Mouse (Mus musculus) forebrain, embryonic 11.5 days (tissue): ENCODE results near the gene Srek1ip1. TPM values are rescaled to one million over a fixed set of nuclear protein-coding genes. Genes with fewer than 3 reads are reported as not detected.

Source experiments
- ATAC-seq: fragments of 200-750 bp; cut with Nextera tagmentation; replicated peaks from 2 replicates; pipeline ENCODE4 v1.8.0; 2017; ENCODE audit warnings: moderate TSS enrichment; ENCODE audit not compliant: low FRiP score
- DNase-seq: peaks from one replicate; pipeline ENCODE4 v3.0.0-alpha.2; 2017; ENCODE audit warnings: low spot score
- H3K27ac ChIP-seq: fragments of 300-500 bp; sonication (generic); 2 replicates; pipeline ENCODE4 v1.5.1; 2014; ENCODE audit warnings: low read depth, low read length
- H3K27me3 ChIP-seq: fragments of 300-500 bp; sonication (generic); 2 replicates; pipeline ENCODE4 v1.6.1; 2014; ENCODE audit warnings: mild to moderate bottlenecking, low read length, mixed read lengths; ENCODE audit not compliant: control insufficient read depth, insufficient read depth
- H3K36me3 ChIP-seq: fragments of 300-500 bp; sonication (generic); 2 replicates; pipeline ENCODE4 v1.6.1; 2014; ENCODE audit warnings: mild to moderate bottlenecking, low read length, moderate library complexity, mixed read lengths; ENCODE audit not compliant: control insufficient read depth, insufficient read depth
- H3K4me1 ChIP-seq: fragments of 300-500 bp; sonication (generic); replicated peaks from 2 replicates; pipeline ENCODE4 v1.6.1; 2014; ENCODE audit warnings: low read length, mixed read lengths; ENCODE audit not compliant: control insufficient read depth, insufficient read depth
- H3K4me2 ChIP-seq: fragments of 300-500 bp; sonication (generic); 2 replicates; pipeline ENCODE4 v1.6.1; 2014; ENCODE audit warnings: low read depth, mild to moderate bottlenecking, low read length, moderate library complexity, mixed read lengths; ENCODE audit not compliant: severe bottlenecking
- H3K4me3 ChIP-seq: fragments of 300-500 bp; sonication (generic); 2 replicates; pipeline ENCODE4 v1.5.1; 2014; ENCODE audit warnings: low read depth, low read length
- H3K9ac ChIP-seq: fragments of 300-500 bp; sonication (generic); 2 replicates; pipeline ENCODE4 v1.6.1; 2014; ENCODE audit warnings: low read length
- H3K9me3 ChIP-seq: fragments of 300-500 bp; sonication (generic); 2 replicates; pipeline ENCODE4 v1.6.1; 2016; ENCODE audit warnings: low read length, mixed read lengths; ENCODE audit not compliant: control insufficient read depth
- WGBS: fragments of 180-500 bp; shearing (Covaris S2); extraction: QIAGEN DNeasy Blood & Tissue Kit; methylation state at CpG from one replicate; pipeline ENCODE4 v1.1.7; 2014; 5-methylcytosine and 5-hydroxymethylcytosine counted together
- polyA plus RNA-seq: library from polyadenylated mRNA; unstranded; fragments of >200 nt; fragmentation: Nextera tagmentation; extraction: Ambion mirVana; gene quantifications from 2 replicates; pipeline ENCODE4 v1.2.1, GENCODE M21; 2014

Srek1ip1 gene
- polyA plus RNA-seq, 1 experiment from 2014 or later, result 20.3 TPM

DNA sequence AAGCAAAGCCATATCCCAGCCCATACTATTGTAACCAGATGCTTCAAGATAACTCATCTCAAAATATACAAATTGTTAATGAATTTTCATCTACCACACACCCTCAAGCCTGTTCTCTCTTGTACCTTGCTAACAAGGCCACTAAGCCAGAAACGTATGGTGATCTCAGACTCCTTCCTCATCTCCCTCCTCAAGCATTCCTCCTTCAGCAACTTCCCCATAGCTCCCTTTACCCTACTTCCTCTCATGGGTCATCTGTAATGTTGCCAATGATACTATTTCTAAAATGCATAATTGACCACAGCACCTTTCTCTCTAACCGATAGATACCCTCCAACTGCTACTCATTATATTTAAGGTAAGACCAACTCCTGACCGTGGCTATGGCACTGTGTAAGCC, 2.1 kb downstream of the Srek1ip1 start:
- no peaks in the 10 kb centered on the region for H3K4me1 ChIP-seq
- H3K4me3 ChIP-seq, result no peak overlapping the region
- no peak overlapping the region for H3K4me2 ChIP-seq
- no peaks in the 10 kb centered on the region for H3K36me3 ChIP-seq
- DNase-seq, result no peak
- no peak overlapping the region for H3K27ac ChIP-seq
- H3K9ac ChIP-seq, result no peak overlapping the region
- no peaks in the 10 kb centered on the region for H3K9me3 ChIP-seq
- ATAC-seq, result no peak
- WGBS, result 91% methylated on average over 3 of the region's 3 CpGs
- H3K27me3 ChIP-seq, result no peaks in the 10 kb centered on the region

GRCm38 (mm10) chr13:104799067-104799466, 6.8 kb downstream of the Srek1ip1 start:
- H3K36me3 ChIP-seq, result no peaks in the 10 kb centered on the region
- ATAC-seq, result no peak
- no peaks in the 10 kb centered on the region for H3K27me3 ChIP-seq
- 94% methylated on average over 8 of the region's 8 CpGs for WGBS
- H3K4me2 ChIP-seq, result no peak overlapping the region
- H3K4me1 ChIP-seq, result no peaks in the 10 kb centered on the region
- no peaks in the 10 kb centered on the region for H3K9me3 ChIP-seq
- H3K27ac ChIP-seq, result no peak overlapping the region
- no peak for DNase-seq
- H3K9ac ChIP-seq, result no peak overlapping the region
- H3K4me3 ChIP-seq, result no peak overlapping the region

DNA sequence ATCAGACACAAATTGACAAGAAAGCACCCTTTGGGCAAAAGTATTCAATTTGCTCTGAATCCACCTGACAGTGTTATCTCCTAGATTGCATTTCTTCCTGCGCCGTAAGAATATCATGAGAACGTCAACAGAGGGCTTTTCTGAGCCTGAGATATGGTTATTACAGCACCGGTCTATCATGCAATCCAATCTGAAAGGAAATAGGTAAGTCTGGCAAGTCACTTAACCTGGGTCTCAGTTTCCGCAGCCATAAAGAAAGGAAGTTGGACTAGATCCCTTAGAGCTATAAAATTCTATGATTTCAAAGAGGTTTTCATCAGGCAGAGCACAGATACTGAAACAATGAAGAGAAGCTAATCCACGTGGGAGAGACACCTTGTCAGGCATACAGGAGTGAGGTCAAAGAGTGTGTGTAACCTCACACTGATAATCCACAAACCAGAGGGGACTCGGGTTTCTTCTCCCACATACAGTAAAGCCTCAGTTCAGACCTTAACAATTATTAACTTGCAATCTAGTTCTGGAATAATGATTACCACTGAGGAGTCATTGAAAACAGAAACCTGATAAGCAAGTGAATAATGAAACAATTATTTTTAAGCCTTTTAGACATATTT, 7.4 kb downstream of the Srek1ip1 start:
- no peaks in the 10 kb centered on the region for H3K9me3 ChIP-seq
- no peak overlapping the region for H3K4me2 ChIP-seq
- DNase-seq, result no peak
- no peak overlapping the region for H3K9ac ChIP-seq
- no peak for ATAC-seq
- no peaks in the 10 kb centered on the region for H3K4me1 ChIP-seq
- 90% methylated on average over 7 of the region's 7 CpGs for WGBS
- no peaks in the 10 kb centered on the region for H3K36me3 ChIP-seq
- no peak overlapping the region for H3K27ac ChIP-seq
- H3K27me3 ChIP-seq, result no peaks in the 10 kb centered on the region
- H3K4me3 ChIP-seq, result no peak overlapping the region

DNA sequence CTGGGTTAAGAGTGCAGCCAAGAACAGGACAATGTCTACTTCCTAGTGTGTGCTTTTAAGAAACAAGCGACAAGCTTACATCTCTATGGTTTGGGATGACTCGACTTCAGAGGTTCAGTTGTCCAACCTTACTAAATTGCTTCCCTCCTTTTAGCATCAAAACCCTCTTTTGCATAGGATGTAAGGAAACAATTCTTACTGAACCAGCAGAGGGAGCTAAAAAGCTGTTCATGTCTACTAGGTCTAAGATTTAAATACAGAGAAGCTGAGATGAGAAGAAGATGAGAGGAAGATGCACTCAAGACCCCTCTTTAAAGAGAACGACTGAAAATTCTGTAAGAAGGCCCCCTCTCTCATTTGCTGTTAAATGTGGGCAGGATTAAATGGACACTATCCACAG, 13.4 kb downstream of the Srek1ip1 start:
- Histone ChIP-seq H3K9ac (no peak overlapping the region), H3K4me3 (no peak overlapping the region), H3K4me2 (no peak overlapping the region), H3K9me3 (no peaks in the 10 kb centered on the region), H3K27ac (no peak overlapping the region), H3K27me3 (no peaks in the 10 kb centered on the region), H3K4me1 (no peaks in the 10 kb centered on the region), H3K36me3 (no peaks in the 10 kb centered on the region)
- no peak for DNase-seq
- WGBS, result 55% methylated on average over 3 of the region's 3 CpGs
- no peak for ATAC-seq

DNA sequence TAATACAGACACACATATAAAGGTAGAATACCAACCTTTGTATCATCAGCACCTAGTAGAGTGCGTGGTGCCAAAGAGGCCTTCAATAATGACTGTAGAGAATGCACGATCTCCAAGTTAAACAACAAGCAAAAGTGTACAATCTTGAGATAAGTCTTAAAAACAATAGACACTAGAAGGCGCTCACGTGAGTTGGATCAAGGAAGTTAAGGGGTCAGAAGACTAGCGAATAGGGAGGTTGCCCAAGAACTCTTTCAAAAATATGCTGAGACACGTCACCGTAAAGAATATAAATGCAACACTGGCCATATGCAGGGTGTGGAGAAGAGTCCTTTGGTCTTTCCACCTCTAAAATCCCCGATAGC, 24.0 kb downstream of the Srek1ip1 start:
- no peaks in the 10 kb centered on the region for H3K27me3 ChIP-seq
- H3K9ac ChIP-seq, result peak overlapping the region; percentile 78
- no peaks in the 10 kb centered on the region for H3K9me3 ChIP-seq
- whole genome bisulfite sequencing, result 10% methylated on average over 8 of the region's 8 CpGs
- ATAC-seq (0 out of 2 replicates have a peak, but pooled peaks have one; percentile 22), DNase-seq (no peak)
- H3K27ac ChIP-seq, result no peak overlapping the region
- no peaks in the 10 kb centered on the region for H3K36me3 ChIP-seq
- peak overlapping the region; percentile 60 for H3K4me2 ChIP-seq
- peaks cover 2% of the 10 kb centered on the region; the same call in 1 of the 2 replicates for H3K4me1 ChIP-seq
- H3K4me3 ChIP-seq, result peak overlapping the region; percentile 83

GRCm38 (mm10) chr13:104816635-104817571, 24.6 kb downstream of the Srek1ip1 start, which contains the start of gene Cwc27:
Gene Cwc27 (minus strand): TSS chr13:104817142.
- Histone ChIP-seq H3K27ac (no peak within 1 kb of the TSS), H3K36me3 (no peaks in the 10 kb centered on the region), H3K9ac (peak within 1 kb of the TSS; percentile 78), H3K4me3 (peak within 1 kb of the TSS; percentile 83), H3K4me2 (peak within 1 kb of the TSS; percentile 60), H3K27me3 (no peaks in the 10 kb centered on the region), H3K9me3 (no peaks in the 10 kb centered on the region), H3K4me1 (peaks cover 2% of the 10 kb centered on the region; the same call in 1 of the 2 replicates)
- ATAC-seq (peak; percentile 96), DNase-seq (peak; percentile 89)
- WGBS, result under 1% methylated on average over 50 of the region's 50 CpGs

DNA sequence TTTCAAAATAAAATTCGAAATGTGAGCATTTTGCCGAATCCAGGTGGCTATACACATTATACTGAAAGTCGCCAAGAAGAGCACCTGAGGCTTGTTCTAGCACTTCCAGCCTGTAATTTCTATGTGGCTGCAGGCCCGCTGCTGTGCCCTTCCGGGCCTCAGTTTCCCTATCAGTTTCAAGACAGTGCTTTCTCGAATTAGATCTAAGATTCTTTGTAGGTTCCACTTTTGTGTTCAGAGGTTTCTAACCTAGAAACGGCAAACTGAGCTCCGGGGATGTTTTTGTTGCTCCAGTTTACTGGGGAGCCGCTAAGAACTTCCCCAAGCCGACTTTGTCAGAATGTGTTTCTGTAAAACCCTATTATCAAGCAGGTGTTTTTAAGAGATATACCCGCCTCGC, 25.4 kb downstream of the Srek1ip1 start:
- H3K27ac ChIP-seq, result no peak overlapping the region

DNA sequence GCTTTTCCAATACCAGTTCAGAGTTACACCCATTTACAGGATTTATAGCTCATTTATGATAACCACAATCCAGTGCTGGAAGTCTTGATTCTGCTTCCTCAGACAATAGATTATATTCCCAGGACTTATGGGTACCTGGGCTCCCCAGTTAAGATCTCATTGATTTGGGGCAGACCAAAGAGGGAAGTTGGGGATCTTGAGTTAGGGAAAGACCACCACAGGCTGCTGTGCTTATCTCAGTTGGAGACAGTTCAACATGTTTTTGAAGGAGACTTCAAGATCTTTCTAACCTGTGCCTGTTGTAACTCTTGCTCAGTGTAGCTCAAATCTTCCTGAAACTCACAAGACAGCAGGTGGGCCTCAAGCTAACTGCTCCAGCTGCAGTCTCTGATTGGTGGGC, 28.9 kb downstream of the Srek1ip1 start:
- H3K9me3 ChIP-seq, result no peaks in the 10 kb centered on the region
- no peak for DNase-seq
- H3K9ac ChIP-seq, result no peak overlapping the region
- ATAC-seq, result no peak
- peaks cover 2% of the 10 kb centered on the region; the same call in 1 of the 2 replicates for H3K4me1 ChIP-seq
- no peak overlapping the region for H3K4me2 ChIP-seq
- H3K27me3 ChIP-seq, result no peaks in the 10 kb centered on the region
- no peak overlapping the region for H3K4me3 ChIP-seq
- H3K36me3 ChIP-seq, result no peaks in the 10 kb centered on the region
- no peak overlapping the region for H3K27ac ChIP-seq

More for the DNA sequence above, 25.4 kb downstream of the Srek1ip1 start:
- H3K9ac ChIP-seq, result peak overlapping the region; percentile 78
- peaks cover 2% of the 10 kb centered on the region; the same call in 1 of the 2 replicates for H3K4me1 ChIP-seq
- no peaks in the 10 kb centered on the region for H3K9me3 ChIP-seq
- DNase-seq (no peak), ATAC-seq (no peak)
- WGBS, result 58% methylated on average over 12 of the region's 12 CpGs
- peak overlapping the region; percentile 60 for H3K4me2 ChIP-seq
- H3K4me3 ChIP-seq, result peak overlapping the region; percentile 83
- H3K27me3 ChIP-seq, result no peaks in the 10 kb centered on the region
- H3K36me3 ChIP-seq, result no peaks in the 10 kb centered on the region
